In genomic region chr4:102859259-102860194, GRCm38 (mm10) we compare ENCODE assay signal across 8 mouse cellular contexts.
A peak's percentile ranks its signal among the peaks of the same experiment; 100 is the strongest.
DNase-seq lines count a peak whose midpoint lies in the region; ATAC-seq and TF ChIP-seq lines count a peak whose summit lies in the region.

No protein-coding gene starts in this region.

- no peak for ATAC-seq in liver, embryonic 14.5 days (ENCODE audit: insufficient read depth)
- ATAC-seq in megakaryocyte-erythroid progenitor cell, adult 5-6 weeks (replicated peaks; ENCODE audit: low FRiP score, low TSS enrichment, poor library complexity, severe bottlenecking) = no peak

- no peak overlapping the region for H3K9ac ChIP-seq in liver, embryonic 14.5 days (replicated peaks)

- no peak overlapping the region for H3K27ac ChIP-seq in heart, embryonic 10.5 days
- no peak overlapping the region for H3K27ac ChIP-seq in liver, embryonic 14.5 days

- H3K27me3 ChIP-seq in heart, embryonic 10.5 days (ENCODE audit: insufficient read depth, poor library complexity, severe bottlenecking) = no peaks in the 10 kb centered on the region
- H3K27me3 ChIP-seq in liver, embryonic 14.5 days (ENCODE audit: control insufficient read depth, insufficient read depth, low read length) = no peaks in the 10 kb centered on the region

- peak; percentile 45 for TF ChIP-seq CTCF in liver, embryonic 14.5 days (IDR thresholded peaks at IDR 0.05; ENCODE audit: low read depth)

- peak; percentile 61 for DNase-seq in heart, adult 11 months
- no peak for DNase-seq in heart, embryonic 10.5 days (ENCODE audit: low spot score)
- peak; percentile 18 for DNase-seq in 3T3-L1 (ENCODE audit: low read depth, low spot score)
- DNase-seq in R1 (ENCODE audit: low read depth, low spot score) = peak; percentile 86
- DNase-seq in liver, embryonic 14.5 days (ENCODE audit: low read depth in 3 of 3, low spot score in 3 of 3) = no peak
- DNase-seq in spleen, postnatal 14 days (ENCODE audit: low spot score in 2 of 2) = no peak
- no peak for DNase-seq in right cerebral cortex, postnatal 4 days

- 89% methylated on average over 15 of the region's 15 CpGs for WGBS in heart, embryonic 10.5 days
- WGBS in liver, embryonic 14.5 days (ENCODE audit: insufficient replicate concordance) = 68% methylated on average over 15 of the region's 15 CpGs

- no peaks in the 10 kb centered on the region for H3K36me3 ChIP-seq in heart, embryonic 10.5 days
- no peaks in the 10 kb centered on the region for H3K36me3 ChIP-seq in liver, embryonic 14.5 days (replicated peaks; ENCODE audit: control insufficient read depth, insufficient read depth, low read depth)

- no peaks in the 10 kb centered on the region for H3K4me1 ChIP-seq in heart, embryonic 10.5 days
- H3K4me1 ChIP-seq in liver, embryonic 14.5 days (replicated peaks; ENCODE audit: control insufficient read depth in 2 of 2, insufficient read depth in 2 of 2, low read length in 1 of 2) = peaks cover 0 to 4% of the 10 kb centered on the region in 2 experiments; a peak in 2 of 4 replicates

- H3K4me3 ChIP-seq in heart, embryonic 10.5 days = no peak overlapping the region
- H3K4me3 ChIP-seq in liver, embryonic 14.5 days (ENCODE audit: insufficient read depth in 1 of 2, low read depth in 2 of 2, low read length in 2 of 2) = no peak overlapping the region

- no peaks in the 10 kb centered on the region for H3K9me3 ChIP-seq in heart, embryonic 10.5 days
- H3K9me3 ChIP-seq in liver, embryonic 14.5 days (ENCODE audit: control insufficient read depth, low read length) = no peaks in the 10 kb centered on the region

- no peak for TF ChIP-seq EP300 in liver, embryonic 14.5 days (IDR thresholded peaks at IDR 0.05; ENCODE audit: low read depth)

- no peak overlapping the region for H3K4me2 ChIP-seq in liver, embryonic 14.5 days (ENCODE audit: low read depth)

Comparison
In these comparisons a context has a peak if more than half of its experiments do, and no peak if none do; other contexts are left out.
1. DNase-seq: peak in heart, adult 11 months (single experiment), 3T3-L1 (single experiment) and R1 (single experiment); none in heart, embryonic 10.5 days (single experiment), liver, embryonic 14.5 days (0 of 3), spleen, postnatal 14 days (0 of 2) and right cerebral cortex, postnatal 4 days (single experiment).